Mouse (Mus musculus) kidney, adult 2 months (tissue): Measurements from ENCODE around the gene Ube2o.

ENCODE experiments used
- CTCF ChIP-seq: fragments of 200-500 bp; conservative IDR thresholded peaks from 2 replicates; pipeline ENCODE4 v1.5.1; 2011; ENCODE audit warnings: low read depth, mild to moderate bottlenecking, control low read depth, low read length, moderate library complexity, mixed read lengths; ENCODE audit not compliant: insufficient read depth, insufficient read length
- POLR2A ChIP-seq: fragments of 200-500 bp; IDR thresholded peaks from one replicate; pipeline ENCODE4 v1.6.1; 2011; ENCODE audit warnings: low read depth, low read length, control low read depth

DNA sequence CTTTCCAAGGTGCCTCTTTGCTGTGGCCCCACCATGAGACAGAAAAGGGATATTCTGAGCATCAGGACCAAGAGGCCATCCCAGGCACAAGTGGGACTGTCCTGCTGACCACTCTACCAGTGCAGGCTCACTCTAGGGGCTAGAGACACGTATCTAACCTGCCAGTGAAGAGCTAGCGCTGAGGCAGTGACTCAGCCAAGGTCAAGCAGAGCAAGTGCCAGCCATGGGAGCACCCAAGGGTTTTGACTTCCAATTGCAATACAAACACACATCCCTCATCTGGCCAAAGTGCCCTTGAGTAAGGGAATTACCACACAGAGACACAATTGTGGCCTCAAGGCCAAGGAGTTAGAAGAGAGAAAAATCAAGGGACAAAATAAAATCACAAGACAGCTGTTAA is 5.9 kb downstream of the Ube2o start:
- TF ChIP-seq CTCF, result no peak
- no peak for TF ChIP-seq POLR2A
